Mouse (Mus musculus): ENCODE measurements at regions not wholly inside any gene's neighbourhood (a gene's known extent, or its start where the extent isn't known, plus 50 kb on each side); places are given as distances from the start of the nearest gene placed in this dataset. TPM values are rescaled to one million over a fixed set of nuclear protein-coding genes. Genes with fewer than 3 reads are reported as not detected.

GRCm38 (mm10) chr3:33217360-33218034 is 74.5 kb upstream of the Pex5l start:
- 79% methylated on average over 18 of the region's 18 CpGs for WGBS
- no peaks in the 10 kb centered on the region for H3K27me3 ChIP-seq (replicated peaks; ENCODE audit: control insufficient read depth, insufficient read depth, low read length)
- no peak overlapping the region for H3K4me2 ChIP-seq (ENCODE audit: low read length)
- ATAC-seq = peak; percentile 64; the same call in 1 of the 2 replicates
- H3K4me3 ChIP-seq (replicated peaks; ENCODE audit: low read length) = no peak overlapping the region
- H3K4me1 ChIP-seq (replicated peaks; ENCODE audit: control insufficient read depth, insufficient read depth, low read length) = no peaks in the 10 kb centered on the region
- no peaks in the 10 kb centered on the region for H3K9me3 ChIP-seq (ENCODE audit: control insufficient read depth, low read length)
- H3K36me3 ChIP-seq (ENCODE audit: control insufficient read depth, insufficient read depth) = no peaks in the 10 kb centered on the region
- H3K9ac ChIP-seq (replicated peaks; ENCODE audit: low read depth, low read length) = no peak overlapping the region
- no peak overlapping the region for H3K27ac ChIP-seq (ENCODE audit: low read length)

- no peaks in the 10 kb centered on the region for H3K36me3 ChIP-seq (ENCODE audit: control insufficient read depth, insufficient read depth)
- H3K9me3 ChIP-seq (ENCODE audit: control insufficient read depth, low read length) = no peaks in the 10 kb centered on the region
- H3K27me3 ChIP-seq (replicated peaks; ENCODE audit: control insufficient read depth, insufficient read depth, low read length) = no peaks in the 10 kb centered on the region
- H3K4me1 ChIP-seq (replicated peaks; ENCODE audit: control insufficient read depth, insufficient read depth, low read length) = no peaks in the 10 kb centered on the region
- H3K9ac ChIP-seq (replicated peaks; ENCODE audit: low read depth, low read length) = no peak overlapping the region
- H3K27ac ChIP-seq (ENCODE audit: low read length) = no peak overlapping the region
- H3K4me2 ChIP-seq (ENCODE audit: low read length) = no peak overlapping the region
- 69% methylated on average over 4 of the region's 4 CpGs for WGBS
- ATAC-seq = peak; percentile 20; the same call in 1 of the 2 replicates
- no peak overlapping the region for H3K4me3 ChIP-seq (replicated peaks; ENCODE audit: low read length)
Observed at GRCm38 (mm10) chr3:33211224-33211817, 68.3 kb upstream of the Pex5l start.

Small RNA genes lying in the stretch of these regions (microRNA-seq; reads per million reads assigned to microRNA genes)
- not detected for gene Gm27974
